Mouse (Mus musculus): ENCODE data around the gene Tnxb.

The Tnxb gene

GRCm38 (mm10) chr17:34659897-34660214 lies 10.5 kb upstream of the Tnxb start:
- no peak for DNase-seq (ENCODE audit: inconsistent ontology term)

- DNase-seq (ENCODE audit: inconsistent ontology term): no peak
These were observed 10.0 kb upstream of the Tnxb start for GRCm38 (mm10) chr17:34660259-34660820.

- DNase-seq (ENCODE audit: inconsistent ontology term): peak; percentile 62
These were observed 9.2 kb upstream of the Tnxb start for GRCm38 (mm10) chr17:34661121-34661591.

- DNase-seq (ENCODE audit: inconsistent ontology term): no peak
These were observed 7.9 kb upstream of the Tnxb start for GRCm38 (mm10) chr17:34662468-34662867.

- no peak for DNase-seq (ENCODE audit: inconsistent ontology term)
These were observed 7.4 kb upstream of the Tnxb start for GRCm38 (mm10) chr17:34662978-34663377.

GRCm38 (mm10) chr17:34663558-34663957 lies 6.8 kb upstream of the Tnxb start:
- no peak for DNase-seq (ENCODE audit: inconsistent ontology term)

- DNase-seq (ENCODE audit: inconsistent ontology term): no peak
These were observed 5.9 kb upstream of the Tnxb start for GRCm38 (mm10) chr17:34664472-34664871.

- DNase-seq (ENCODE audit: inconsistent ontology term): peak; percentile 13
These were observed 1.1 kb downstream of the Tnxb start for GRCm38 (mm10) chr17:34671151-34672066.

GRCm38 (mm10) chr17:34672246-34672792 lies 2.0 kb downstream of the Tnxb start:
- no peak for DNase-seq (ENCODE audit: inconsistent ontology term)

- no peak for DNase-seq (ENCODE audit: inconsistent ontology term)
These were observed 2.8 kb downstream of the Tnxb start for GRCm38 (mm10) chr17:34673139-34673538.

GRCm38 (mm10) chr17:34674524-34675204 lies 4.3 kb downstream of the Tnxb start:
- DNase-seq (ENCODE audit: inconsistent ontology term): no peak

- DNase-seq (ENCODE audit: inconsistent ontology term): no peak
These were observed 5.1 kb downstream of the Tnxb start for GRCm38 (mm10) chr17:34675205-34676092.

GRCm38 (mm10) chr17:34676093-34676460 lies 5.7 kb downstream of the Tnxb start:
- no peak for DNase-seq (ENCODE audit: inconsistent ontology term)

- no peak for DNase-seq (ENCODE audit: inconsistent ontology term)
These were observed 6.3 kb downstream of the Tnxb start for GRCm38 (mm10) chr17:34676671-34677070.

GRCm38 (mm10) chr17:34680191-34680590 lies 9.9 kb downstream of the Tnxb start:
- no peak for DNase-seq (ENCODE audit: inconsistent ontology term)

- DNase-seq (ENCODE audit: inconsistent ontology term): no peak
These were observed 10.3 kb downstream of the Tnxb start for GRCm38 (mm10) chr17:34680621-34681020.

- DNase-seq (ENCODE audit: inconsistent ontology term): peak; percentile 75
These were observed 10.8 kb downstream of the Tnxb start for GRCm38 (mm10) chr17:34681132-34681571.

GRCm38 (mm10) chr17:34681881-34682536 lies 11.7 kb downstream of the Tnxb start:
- DNase-seq (ENCODE audit: inconsistent ontology term): no peak

- no peak for DNase-seq (ENCODE audit: inconsistent ontology term)
These were observed 12.8 kb downstream of the Tnxb start for GRCm38 (mm10) chr17:34683179-34683578.

GRCm38 (mm10) chr17:34683686-34684220 lies 13.4 kb downstream of the Tnxb start:
- no peak for DNase-seq (ENCODE audit: inconsistent ontology term)
